8 mouse cellular contexts compared by ENCODE assay signal in genomic region chr4:24850401-24851325, GRCm38 (mm10). TPM values are rescaled to one million over a fixed set of nuclear protein-coding genes. Genes with fewer than 3 reads are reported as not detected.
DNase-seq lines count a peak whose midpoint lies in the region; ATAC-seq and TF ChIP-seq lines count a peak whose summit lies in the region.

Gene Klhl32, minus strand, starts transcription at chr4:24851124.

- 0% methylated on average over 60 of the region's 63 CpGs for WGBS in lung, embryonic 16.5 days

- H3K4me3 ChIP-seq in E14TG2a.4 (replicated peaks; ENCODE audit: low read length) = peak within 1 kb of the TSS; percentile 87
- H3K4me3 ChIP-seq in lung, embryonic 16.5 days (ENCODE audit: low read length) = peak within 1 kb of the TSS; percentile 71

- ATAC-seq in lung, embryonic 16.5 days (ENCODE audit: low read depth) = peak; percentile 90

- peak; percentile 89 for DNase-seq in cerebellum, adult 11-12 months
- peak; percentile 69 for DNase-seq in forelimb bud, embryonic 11.5 days (ENCODE audit: low read depth, low spot score)
- peak; percentile 73 for DNase-seq in heart, postnatal 4 days
- DNase-seq in layer of hippocampus, postnatal 10 days (ENCODE audit: low spot score in 2 of 2) = peak; percentile 84 to 90
- DNase-seq in retina, postnatal 7 days (ENCODE audit: low read depth, low spot score) = peak; percentile 75
- peak; percentile 56 for DNase-seq in urinary bladder, adult 2 months (ENCODE audit: low spot score)

- peak within 1 kb of the TSS; percentile 68 for H3K9ac ChIP-seq in lung, embryonic 16.5 days (ENCODE audit: low read length)

- no peak for TF ChIP-seq CTCF in E14TG2a.4 (conservative IDR thresholded peaks at IDR 0.05; ENCODE audit: low read length)

- no peaks in the 10 kb centered on the region for H3K36me3 ChIP-seq in E14TG2a.4 (ENCODE audit: insufficient read depth, low read length)
- no peaks in the 10 kb centered on the region for H3K36me3 ChIP-seq in lung, embryonic 16.5 days (ENCODE audit: control insufficient read depth, insufficient read depth, low read length)

- H3K27ac ChIP-seq in lung, embryonic 16.5 days (ENCODE audit: low read length) = peak within 1 kb of the TSS; percentile 52; the same call in 1 of the 2 replicates

- H3K4me2 ChIP-seq in lung, embryonic 16.5 days (ENCODE audit: low read depth, low read length) = peak within 1 kb of the TSS; percentile 95

- peaks cover 21% of the 10 kb centered on the region for H3K4me1 ChIP-seq in E14TG2a.4 (replicated peaks; ENCODE audit: low read depth, low read length)
- no peaks in the 10 kb centered on the region for H3K4me1 ChIP-seq in lung, embryonic 16.5 days (replicated peaks; ENCODE audit: control insufficient read depth, insufficient read depth, low read length)

- peaks cover 14% of the 10 kb centered on the region for H3K27me3 ChIP-seq in E14TG2a.4 (ENCODE audit: insufficient read depth, low read length)
- no peaks in the 10 kb centered on the region for H3K27me3 ChIP-seq in lung, embryonic 16.5 days (ENCODE audit: control insufficient read depth, insufficient read depth, low read depth, low read length)

- H3K9me3 ChIP-seq in E14TG2a.4 (ENCODE audit: low read length) = no peaks in the 10 kb centered on the region
- no peaks in the 10 kb centered on the region for H3K9me3 ChIP-seq in lung, embryonic 16.5 days (ENCODE audit: control insufficient read depth, low read length)

RNA-seq across cellular contexts. Expression of gene Klhl32, which starts in this region (rescaled TPM):
- total RNA-seq in heart, postnatal 4 days (2021) = 1 to 10 TPM; 1.6 to 2.0 TPM
- 10 to 100 TPM; 20.3 to 22.4 TPM for total RNA-seq in layer of hippocampus, postnatal 10 days (2021)
- 1.6 and 1.9 TPM in 2 replicates for polyA plus RNA-seq in lung, embryonic 16.5 days (2015; fragmentation: Nextera tagmentation; extraction: Ambion mirVana)
- 2.4 and 3.6 TPM in 2 replicates for polyA plus RNA-seq in urinary bladder, adult 2 months (2012; rRNA removed)

Comparison
In these comparisons a context has a peak if more than half of its experiments do, and no peak if none do; other contexts are left out.
1. Peak in every context shown above with its lines: DNase-seq, ATAC-seq, H3K4me3 ChIP-seq and H3K27ac ChIP-seq.
2. RNA of gene Klhl32 (total RNA-seq): 20.3 to 22.4 TPM in layer of hippocampus, postnatal 10 days; 1.6 to 2.0 TPM in heart, postnatal 4 days; every median in the first group is over 4 times any median in the second.